Mouse (Mus musculus): ENCODE results near the gene Enpp1. TPM values are rescaled to one million over a fixed set of nuclear protein-coding genes. Genes with fewer than 3 reads are reported as not detected.

Enpp1 gene
- polyA plus RNA-seq, 1 experiment from 2014 or later, result 1.4 TPM

DNA sequence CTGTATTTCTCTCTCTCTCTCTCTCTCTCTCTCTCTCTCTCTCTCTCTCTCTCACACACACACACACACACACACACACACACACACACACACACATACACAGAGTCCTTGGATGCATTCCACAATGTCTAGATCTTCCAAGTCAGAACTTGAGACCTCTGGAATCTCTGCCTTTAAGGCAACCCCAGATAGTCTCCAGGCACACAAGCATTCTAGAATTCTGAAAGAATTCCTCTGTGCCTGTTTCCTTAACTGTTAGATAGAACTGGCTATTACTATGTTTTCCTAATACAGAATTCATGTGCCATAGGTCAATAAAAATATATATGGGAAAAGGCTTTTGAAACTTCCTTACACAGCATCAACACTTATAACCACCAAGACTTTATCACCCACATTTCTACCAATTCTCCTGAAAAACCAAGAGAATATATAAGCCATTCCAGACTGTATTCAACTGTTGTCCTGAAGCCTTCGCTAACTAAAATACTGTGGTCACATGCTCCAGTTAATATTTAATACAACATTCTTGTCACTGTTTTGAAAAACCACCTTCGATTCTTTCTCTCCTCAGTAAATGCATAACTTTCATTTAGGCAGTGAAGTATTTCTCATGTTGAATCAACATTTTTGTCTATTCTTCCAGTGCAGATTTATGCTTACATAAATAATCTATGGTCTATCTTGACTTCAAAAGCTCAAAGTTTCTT lies 5.4 kb downstream of the Enpp1 start:
- Histone ChIP-seq H3K27ac (replicated peaks; ENCODE audit: low read depth, low read length) (no peak overlapping the region), H3K4me2 (ENCODE audit: low read depth, low read length) (no peak overlapping the region), H3K9me3 (replicated peaks; ENCODE audit: control insufficient read depth, low read length) (no peaks in the 10 kb centered on the region), H3K4me3 (ENCODE audit: low read depth, low read length) (no peak overlapping the region), H3K9ac (replicated peaks; ENCODE audit: low read length) (no peak overlapping the region), H3K4me1 (ENCODE audit: control insufficient read depth, insufficient read depth, low read length) (no peaks in the 10 kb centered on the region), H3K27me3 (ENCODE audit: control insufficient read depth, insufficient read depth, low read length) (peaks cover 3% of the 10 kb centered on the region; the same call in 1 of the 2 replicates), H3K36me3 (replicated peaks; ENCODE audit: control insufficient read depth, insufficient read depth, low read depth, low read length) (no peaks in the 10 kb centered on the region)
- DNase-seq (ENCODE audit: low spot score) (no peak), ATAC-seq (replicated peaks; ENCODE audit: insufficient number of reproducible peaks, low FRiP score, low TSS enrichment, low read depth) (no peak)
- 89% methylated on average over 2 of the region's 2 CpGs for WGBS

DNA sequence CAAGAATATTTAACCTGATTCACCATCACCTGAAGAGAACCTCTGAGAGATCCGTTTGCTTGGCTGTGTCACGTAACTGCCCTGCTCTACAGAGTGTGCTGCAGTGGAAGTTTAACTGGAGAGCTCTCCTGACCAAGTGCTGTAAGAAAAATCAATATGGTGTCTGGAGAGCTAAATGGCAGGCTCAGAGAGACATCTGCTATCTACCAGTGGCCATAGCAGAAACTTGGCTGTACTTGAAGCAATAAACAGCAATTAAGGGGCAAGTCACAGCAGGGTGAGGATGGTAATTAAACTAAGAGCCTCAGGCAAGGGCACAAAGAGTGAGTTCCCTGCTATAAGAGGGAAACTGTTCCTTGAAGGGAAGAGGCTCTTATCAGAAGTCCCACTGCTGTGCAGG lies 9.3 kb downstream of the Enpp1 start:
- ATAC-seq (replicated peaks; ENCODE audit: insufficient number of reproducible peaks, low FRiP score, low TSS enrichment, low read depth) (no peak), DNase-seq (ENCODE audit: low spot score) (no peak)
- Histone ChIP-seq H3K4me3 (ENCODE audit: low read depth, low read length) (no peak overlapping the region), H3K4me1 (ENCODE audit: control insufficient read depth, insufficient read depth, low read length) (no peaks in the 10 kb centered on the region), H3K36me3 (replicated peaks; ENCODE audit: control insufficient read depth, insufficient read depth, low read depth, low read length) (no peaks in the 10 kb centered on the region), H3K27me3 (ENCODE audit: control insufficient read depth, insufficient read depth, low read length) (no peaks in the 10 kb centered on the region), H3K9me3 (replicated peaks; ENCODE audit: control insufficient read depth, low read length) (no peaks in the 10 kb centered on the region), H3K9ac (replicated peaks; ENCODE audit: low read length) (no peak overlapping the region), H3K27ac (replicated peaks; ENCODE audit: low read depth, low read length) (no peak overlapping the region), H3K4me2 (ENCODE audit: low read depth, low read length) (no peak overlapping the region)
- WGBS, result 81% methylated on average over 2 of the region's 2 CpGs

DNA sequence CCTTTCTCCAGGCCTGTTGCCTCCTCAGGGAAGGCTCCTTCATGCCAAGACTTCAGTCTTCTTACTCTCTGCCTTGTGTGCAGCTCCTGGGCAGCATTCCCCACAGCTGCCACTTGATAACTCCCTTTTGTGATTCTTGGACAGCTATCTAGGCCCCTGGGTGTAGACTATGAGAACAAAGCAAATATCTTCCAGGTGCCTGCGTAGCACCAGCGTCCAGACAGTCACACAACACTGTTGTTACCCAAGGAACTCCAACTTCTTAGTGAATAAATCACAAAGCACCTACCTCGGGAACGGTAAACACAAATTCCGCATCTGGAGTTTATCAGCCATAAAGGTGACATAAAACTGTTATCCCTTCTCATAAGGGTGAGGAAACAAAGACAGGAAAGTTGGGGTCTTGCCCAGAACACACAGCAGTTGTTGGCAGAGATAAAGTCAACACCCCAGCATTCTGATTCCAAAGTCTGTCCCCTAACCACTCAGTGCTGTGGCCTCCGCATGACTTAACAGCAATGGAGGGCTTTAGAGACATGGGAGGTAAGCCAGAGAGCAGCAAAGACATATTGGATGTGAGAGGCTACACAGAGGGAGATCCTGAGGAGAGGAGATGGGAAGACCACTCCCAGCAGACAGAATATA lies 13.7 kb downstream of the Enpp1 start:
- 81% methylated on average over 6 of the region's 6 CpGs for WGBS
- no peak for ATAC-seq (replicated peaks; ENCODE audit: insufficient number of reproducible peaks, low FRiP score, low TSS enrichment, low read depth)
- no peak for DNase-seq (ENCODE audit: low spot score)
- no peak overlapping the region for H3K4me3 ChIP-seq (ENCODE audit: low read depth, low read length)
- no peak overlapping the region for H3K27ac ChIP-seq (replicated peaks; ENCODE audit: low read depth, low read length)
- no peaks in the 10 kb centered on the region for H3K36me3 ChIP-seq (replicated peaks; ENCODE audit: control insufficient read depth, insufficient read depth, low read depth, low read length)
- no peaks in the 10 kb centered on the region for H3K4me1 ChIP-seq (ENCODE audit: control insufficient read depth, insufficient read depth, low read length)
- no peaks in the 10 kb centered on the region for H3K9me3 ChIP-seq (replicated peaks; ENCODE audit: control insufficient read depth, low read length)
- no peaks in the 10 kb centered on the region for H3K27me3 ChIP-seq (ENCODE audit: control insufficient read depth, insufficient read depth, low read length)
- H3K9ac ChIP-seq (replicated peaks; ENCODE audit: low read length), result no peak overlapping the region
- no peak overlapping the region for H3K4me2 ChIP-seq (ENCODE audit: low read depth, low read length)

DNA sequence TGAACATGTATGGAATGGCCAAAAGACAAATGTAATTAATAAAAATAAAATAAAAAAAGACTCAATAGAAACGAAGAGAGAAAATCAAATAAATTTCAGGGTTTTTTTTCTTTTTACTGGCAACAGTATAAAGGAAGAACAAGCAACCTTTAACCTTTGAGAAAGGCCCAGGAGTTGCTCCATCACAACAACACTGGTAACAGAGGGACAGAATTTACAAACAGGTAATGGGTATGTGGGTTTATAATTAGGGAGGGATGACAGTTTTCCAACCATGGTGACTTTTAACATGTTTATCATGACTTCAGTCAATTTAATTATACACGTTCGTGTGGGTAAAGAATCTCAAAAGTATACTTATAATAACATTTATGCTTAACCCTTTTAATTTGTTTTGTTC lies 15.2 kb downstream of the Enpp1 start:
- Histone ChIP-seq H3K9ac (replicated peaks; ENCODE audit: low read length) (no peak overlapping the region), H3K4me2 (ENCODE audit: low read depth, low read length) (no peak overlapping the region), H3K27ac (replicated peaks; ENCODE audit: low read depth, low read length) (no peak overlapping the region), H3K4me1 (ENCODE audit: control insufficient read depth, insufficient read depth, low read length) (no peaks in the 10 kb centered on the region), H3K36me3 (replicated peaks; ENCODE audit: control insufficient read depth, insufficient read depth, low read depth, low read length) (no peaks in the 10 kb centered on the region), H3K27me3 (ENCODE audit: control insufficient read depth, insufficient read depth, low read length) (no peaks in the 10 kb centered on the region), H3K4me3 (ENCODE audit: low read depth, low read length) (no peak overlapping the region), H3K9me3 (replicated peaks; ENCODE audit: control insufficient read depth, low read length) (no peaks in the 10 kb centered on the region)
- ATAC-seq (replicated peaks; ENCODE audit: insufficient number of reproducible peaks, low FRiP score, low TSS enrichment, low read depth), result no peak
- 83% methylated on average over 3 of the region's 3 CpGs for WGBS
- DNase-seq (ENCODE audit: low spot score), result no peak

DNA sequence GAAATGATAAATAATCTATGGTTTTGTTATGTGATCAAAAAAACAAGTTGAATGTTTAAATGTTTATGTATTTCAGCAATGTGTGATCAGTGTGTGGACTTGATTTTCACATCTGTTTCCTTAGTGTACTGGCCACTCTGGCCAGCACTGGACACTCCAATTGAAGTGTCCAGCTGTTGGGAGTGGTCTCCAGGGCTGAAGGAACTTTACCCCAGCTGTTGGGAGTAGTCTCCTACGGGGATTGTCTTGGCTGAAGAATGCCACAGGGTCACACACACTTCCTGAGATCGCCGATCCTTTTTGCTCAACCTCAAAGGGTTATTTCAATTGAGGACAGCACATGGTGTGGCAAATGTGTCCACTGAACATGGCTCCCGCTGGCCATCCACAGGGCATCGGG lies 16.2 kb downstream of the Enpp1 start:
- no peaks in the 10 kb centered on the region for H3K27me3 ChIP-seq (ENCODE audit: control insufficient read depth, insufficient read depth, low read length)
- no peaks in the 10 kb centered on the region for H3K9me3 ChIP-seq (replicated peaks; ENCODE audit: control insufficient read depth, low read length)
- ATAC-seq (replicated peaks; ENCODE audit: insufficient number of reproducible peaks, low FRiP score, low TSS enrichment, low read depth) (no peak), DNase-seq (ENCODE audit: low spot score) (no peak)
- 50% methylated on average over 5 of the region's 5 CpGs for WGBS
- no peaks in the 10 kb centered on the region for H3K36me3 ChIP-seq (replicated peaks; ENCODE audit: control insufficient read depth, insufficient read depth, low read depth, low read length)
- no peak overlapping the region for H3K4me3 ChIP-seq (ENCODE audit: low read depth, low read length)
- no peaks in the 10 kb centered on the region for H3K4me1 ChIP-seq (ENCODE audit: control insufficient read depth, insufficient read depth, low read length)
- H3K27ac ChIP-seq (replicated peaks; ENCODE audit: low read depth, low read length), result no peak overlapping the region
- H3K4me2 ChIP-seq (ENCODE audit: low read depth, low read length), result no peak overlapping the region
- H3K9ac ChIP-seq (replicated peaks; ENCODE audit: low read length), result no peak overlapping the region

DNA sequence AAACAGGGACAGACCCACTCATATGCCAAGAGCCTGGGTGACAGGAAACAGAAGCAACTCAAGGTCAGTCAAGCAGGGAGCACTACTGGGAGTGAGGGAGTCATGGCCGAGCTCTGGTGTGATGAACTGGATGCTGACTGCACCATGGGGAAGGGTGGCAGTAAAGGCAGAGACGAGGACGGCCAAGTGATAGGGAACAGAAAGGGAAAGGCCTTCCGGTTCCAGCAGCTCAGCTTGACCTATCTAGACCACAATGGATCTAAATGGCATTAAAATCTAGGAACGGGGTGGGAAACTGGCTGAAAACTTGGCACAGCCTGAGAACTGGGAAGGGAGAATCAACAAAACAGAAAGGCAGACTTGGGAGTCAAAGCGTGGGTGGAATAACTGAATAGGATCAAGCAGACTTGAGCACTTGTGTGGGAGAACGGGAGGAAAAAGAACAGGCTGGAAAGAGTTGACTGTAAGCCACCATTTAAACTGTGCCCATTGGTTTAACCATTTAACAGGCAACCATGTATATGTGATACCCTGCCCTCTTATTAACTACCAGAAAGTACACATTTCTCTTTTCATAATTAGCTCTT lies 29.3 kb downstream of the Enpp1 start:
- no peaks in the 10 kb centered on the region for H3K4me1 ChIP-seq (ENCODE audit: control insufficient read depth, insufficient read depth, low read length)
- H3K4me2 ChIP-seq (ENCODE audit: low read depth, low read length), result no peak overlapping the region
- H3K27me3 ChIP-seq (ENCODE audit: control insufficient read depth, insufficient read depth, low read length), result no peaks in the 10 kb centered on the region
- no peak overlapping the region for H3K4me3 ChIP-seq (ENCODE audit: low read depth, low read length)
- H3K36me3 ChIP-seq (replicated peaks; ENCODE audit: control insufficient read depth, insufficient read depth, low read depth, low read length), result no peaks in the 10 kb centered on the region
- H3K9me3 ChIP-seq (replicated peaks; ENCODE audit: control insufficient read depth, low read length), result no peaks in the 10 kb centered on the region
- no peak overlapping the region for H3K27ac ChIP-seq (replicated peaks; ENCODE audit: low read depth, low read length)
- H3K9ac ChIP-seq (replicated peaks; ENCODE audit: low read length), result no peak overlapping the region
- DNase-seq (ENCODE audit: low spot score) (no peak), ATAC-seq (replicated peaks; ENCODE audit: insufficient number of reproducible peaks, low FRiP score, low TSS enrichment, low read depth) (no peak)
- WGBS, result 87% methylated on average over 7 of the region's 7 CpGs

DNA sequence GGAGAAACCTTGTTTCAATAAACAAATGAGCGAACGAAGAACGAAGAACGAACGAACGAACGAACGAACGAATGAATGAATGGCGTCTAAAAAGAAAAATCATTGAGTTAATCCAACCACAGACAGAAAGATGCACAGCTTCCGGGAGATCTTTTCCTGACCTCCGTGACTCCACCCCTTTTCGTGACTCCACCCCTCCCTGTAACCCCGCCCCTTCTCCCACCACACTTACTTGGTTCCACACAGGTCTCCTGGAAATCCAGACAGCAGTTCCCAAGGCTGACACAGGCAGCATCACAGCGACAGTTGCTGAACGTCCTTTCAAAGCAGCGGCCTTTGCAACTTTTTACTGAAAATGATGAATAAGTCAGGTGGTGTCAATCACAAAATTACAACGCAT lies 34.3 kb downstream of the Enpp1 start:
- H3K27ac ChIP-seq (replicated peaks; ENCODE audit: low read depth, low read length), result no peak overlapping the region
- no peaks in the 10 kb centered on the region for H3K27me3 ChIP-seq (ENCODE audit: control insufficient read depth, insufficient read depth, low read length)
- DNase-seq (ENCODE audit: low spot score) (no peak), ATAC-seq (replicated peaks; ENCODE audit: insufficient number of reproducible peaks, low FRiP score, low TSS enrichment, low read depth) (no peak)
- no peaks in the 10 kb centered on the region for H3K36me3 ChIP-seq (replicated peaks; ENCODE audit: control insufficient read depth, insufficient read depth, low read depth, low read length)
- H3K9me3 ChIP-seq (replicated peaks; ENCODE audit: control insufficient read depth, low read length), result no peaks in the 10 kb centered on the region
- H3K4me1 ChIP-seq (ENCODE audit: control insufficient read depth, insufficient read depth, low read length), result no peaks in the 10 kb centered on the region
- H3K9ac ChIP-seq (replicated peaks; ENCODE audit: low read length), result no peak overlapping the region
- no peak overlapping the region for H3K4me2 ChIP-seq (ENCODE audit: low read depth, low read length)
- no peak overlapping the region for H3K4me3 ChIP-seq (ENCODE audit: low read depth, low read length)
- 90% methylated on average over 18 of the region's 18 CpGs for WGBS

DNA sequence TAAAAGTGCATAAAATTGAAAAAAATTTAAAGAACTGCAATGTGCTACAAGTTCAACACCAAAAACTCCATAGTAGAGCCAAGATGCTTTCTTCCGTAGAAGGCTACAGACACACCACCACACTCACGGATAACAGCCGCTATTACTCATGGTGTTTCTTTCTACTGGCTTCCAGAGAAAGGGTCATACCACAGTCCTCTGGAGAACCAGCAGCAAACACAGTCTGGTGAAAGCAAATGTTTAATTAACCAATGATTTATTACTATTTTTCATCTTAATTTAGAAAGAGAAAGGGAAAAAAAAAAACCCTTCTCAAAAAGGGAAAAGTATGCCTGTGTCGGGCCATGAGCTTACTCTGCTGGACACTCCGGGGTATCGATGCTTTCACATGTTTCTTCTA lies 37.7 kb downstream of the Enpp1 start:
- DNase-seq (ENCODE audit: low spot score) (no peak), ATAC-seq (replicated peaks; ENCODE audit: insufficient number of reproducible peaks, low FRiP score, low TSS enrichment, low read depth) (no peak)
- H3K27me3 ChIP-seq (ENCODE audit: control insufficient read depth, insufficient read depth, low read length), result no peaks in the 10 kb centered on the region
- H3K36me3 ChIP-seq (replicated peaks; ENCODE audit: control insufficient read depth, insufficient read depth, low read depth, low read length), result no peaks in the 10 kb centered on the region
- no peaks in the 10 kb centered on the region for H3K4me1 ChIP-seq (ENCODE audit: control insufficient read depth, insufficient read depth, low read length)
- H3K4me3 ChIP-seq (ENCODE audit: low read depth, low read length), result no peak overlapping the region
- no peak overlapping the region for H3K27ac ChIP-seq (replicated peaks; ENCODE audit: low read depth, low read length)
- H3K9me3 ChIP-seq (replicated peaks; ENCODE audit: control insufficient read depth, low read length), result no peaks in the 10 kb centered on the region
- no peak overlapping the region for H3K9ac ChIP-seq (replicated peaks; ENCODE audit: low read length)
- H3K4me2 ChIP-seq (ENCODE audit: low read depth, low read length), result no peak overlapping the region
- 94% methylated on average over 6 of the region's 6 CpGs for WGBS

Measured in embryonic facial prominence, embryonic 11.5 days (tissue).